Mouse (Mus musculus): ENCODE measurements around the gene a. TPM values are rescaled to one million over a fixed set of nuclear protein-coding genes. Genes with fewer than 3 reads are reported as not detected.
"Not testable (repeated sequence)": the region's sequence is repeated elsewhere in the genome, so short reads cannot be mapped to it uniquely, and the experiment has no call there.

a gene
- polyA plus RNA-seq, 1 experiment from 2014 or later = 21.4 TPM

DNA sequence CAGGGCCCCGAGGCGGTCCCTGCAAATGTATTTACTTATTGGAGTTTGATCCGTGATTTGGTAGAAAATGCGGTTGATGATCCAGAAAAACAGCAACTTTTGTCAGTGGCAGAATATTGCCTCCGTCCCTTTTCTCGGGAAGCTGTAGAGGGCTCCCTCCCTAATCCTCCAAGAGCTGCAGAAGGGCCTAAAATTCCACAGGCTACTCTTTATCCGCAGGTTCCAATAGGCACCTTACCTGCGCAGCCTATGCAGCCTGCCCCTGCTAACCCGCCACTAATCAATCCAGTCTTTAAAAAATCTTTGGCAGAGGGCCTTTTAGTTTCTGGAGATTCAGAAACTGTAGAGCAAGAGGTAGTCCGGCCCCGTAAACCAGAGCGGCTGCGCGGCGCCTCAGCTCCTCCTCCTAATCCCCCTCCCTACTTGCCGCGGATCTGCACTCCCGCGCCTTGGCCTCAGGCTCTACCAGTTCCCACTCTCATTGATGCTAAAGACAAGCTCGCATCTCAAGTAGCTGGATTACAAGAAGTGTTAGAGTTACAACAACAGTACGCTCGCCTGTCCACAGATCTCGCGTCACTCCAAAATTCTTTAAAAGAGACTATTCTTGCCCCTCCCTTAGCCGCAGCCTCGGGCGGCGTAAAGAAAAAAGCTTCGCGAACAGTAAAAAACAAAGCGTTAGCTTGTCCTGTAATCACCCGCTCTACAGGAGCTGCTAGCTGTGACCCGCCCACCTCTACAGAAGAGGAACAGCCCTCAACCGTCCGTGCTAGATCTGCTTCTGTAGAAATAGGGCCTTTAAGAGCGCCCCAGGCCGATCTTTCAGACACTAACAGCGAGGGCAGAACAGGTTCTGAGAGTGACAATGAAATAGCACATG is 227.8 kb downstream of the a start:
- Histone ChIP-seq H3K9me3 (no peaks in the 10 kb centered on the region), H3K27ac (peak overlapping the region; percentile 85), H3K4me1 (peaks cover 6% of the 10 kb centered on the region; the same call in 1 of the 2 replicates), H3K9ac (peak overlapping the region; percentile 26; the same call in 1 of the 2 replicates), H3K27me3 (no peaks in the 10 kb centered on the region; the same call in 1 of the 2 replicates), H3K4me2 (peak overlapping the region; percentile 82), H3K4me3 (peak overlapping the region; percentile 45), H3K36me3 (no peaks in the 10 kb centered on the region)
- under 1% methylated on average over 38 of the region's 38 CpGs for WGBS
- peak; percentile 84 for ATAC-seq (ENCODE audit: insufficient number of reproducible peaks, low FRiP score, low TSS enrichment, low read depth)

DNA sequence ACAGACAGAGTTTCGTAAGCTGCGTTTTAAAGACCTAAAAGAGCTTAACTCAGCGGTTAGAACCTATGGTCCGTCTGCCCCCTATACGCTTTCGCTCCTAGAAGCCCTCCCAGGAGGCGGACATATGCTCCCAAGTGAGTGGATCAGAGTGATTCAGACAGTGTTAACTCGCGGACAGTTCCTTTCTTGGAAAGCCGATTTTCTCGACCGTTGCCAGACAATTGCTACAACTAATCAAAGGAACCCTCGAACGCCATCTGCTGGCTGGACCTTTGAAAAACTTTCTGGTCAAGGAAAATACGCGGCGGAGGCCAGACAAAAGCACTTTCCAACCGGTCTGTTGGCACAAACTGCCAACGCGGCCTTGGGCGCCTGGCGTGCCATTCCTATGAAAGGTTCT is 228.5 kb downstream of the a start:
- Histone ChIP-seq H3K9ac (peak overlapping the region; percentile 26; the same call in 1 of the 2 replicates), H3K9me3 (no peaks in the 10 kb centered on the region), H3K4me1 (peaks cover 6% of the 10 kb centered on the region; the same call in 1 of the 2 replicates), H3K36me3 (no peaks in the 10 kb centered on the region), H3K4me3 (peak overlapping the region; percentile 45), H3K4me2 (peak overlapping the region; percentile 82), H3K27ac (peak overlapping the region; percentile 85), H3K27me3 (no peaks in the 10 kb centered on the region; the same call in 1 of the 2 replicates)
- under 1% methylated on average over 22 of the region's 22 CpGs for WGBS
- ATAC-seq (ENCODE audit: insufficient number of reproducible peaks, low FRiP score, low TSS enrichment, low read depth) = peak; percentile 65

DNA sequence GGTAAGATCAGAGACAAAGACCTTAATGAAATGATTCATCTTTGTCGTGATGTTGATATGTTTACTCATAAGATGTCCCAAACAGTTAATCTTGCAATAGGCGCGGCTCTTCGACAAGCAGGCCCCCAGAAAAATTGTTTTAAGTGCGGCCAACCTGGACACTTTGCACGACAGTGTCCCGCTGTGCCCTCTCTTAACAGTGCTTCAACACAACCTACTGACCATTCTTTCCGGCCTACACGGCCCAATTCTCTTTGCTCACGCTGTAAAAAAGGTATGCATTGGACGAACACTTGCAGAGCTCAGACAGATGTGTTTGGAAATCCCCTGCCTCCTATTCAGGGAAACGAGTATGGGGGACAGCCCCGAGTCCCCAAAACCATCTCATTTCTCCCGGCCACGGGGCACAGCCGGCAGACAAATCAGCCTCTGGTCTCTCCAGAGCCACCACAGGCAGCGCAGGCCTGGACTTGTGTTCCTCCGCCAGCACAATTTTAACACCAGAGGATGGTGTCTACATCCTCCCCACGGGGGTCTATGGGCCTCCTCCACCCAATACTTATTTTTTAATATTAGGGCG is 229.1 kb downstream of the a start:
- not testable (repeated sequence) for H3K4me2 ChIP-seq; H3K9me3 ChIP-seq; H3K27me3 ChIP-seq; H3K27ac ChIP-seq; H3K36me3 ChIP-seq; H3K4me1 ChIP-seq; ATAC-seq (ENCODE audit: insufficient number of reproducible peaks, low FRiP score, low TSS enrichment, low read depth); H3K4me3 ChIP-seq; H3K9ac ChIP-seq
- WGBS = 37% methylated on average over 20 of the region's 20 CpGs

GRCm38 (mm10) chr2:155030831-155031230 is 239.6 kb downstream of the a start:
- no peak overlapping the region for H3K9ac ChIP-seq
- H3K36me3 ChIP-seq = no peaks in the 10 kb centered on the region
- ATAC-seq (ENCODE audit: insufficient number of reproducible peaks, low FRiP score, low TSS enrichment, low read depth) = no peak
- no peak overlapping the region for H3K4me2 ChIP-seq
- H3K27me3 ChIP-seq = no peaks in the 10 kb centered on the region
- H3K4me1 ChIP-seq = no peaks in the 10 kb centered on the region
- 47% methylated on average over 7 of the region's 7 CpGs for WGBS
- H3K9me3 ChIP-seq = no peaks in the 10 kb centered on the region
- no peak overlapping the region for H3K4me3 ChIP-seq
- H3K27ac ChIP-seq = no peak overlapping the region

DNA sequence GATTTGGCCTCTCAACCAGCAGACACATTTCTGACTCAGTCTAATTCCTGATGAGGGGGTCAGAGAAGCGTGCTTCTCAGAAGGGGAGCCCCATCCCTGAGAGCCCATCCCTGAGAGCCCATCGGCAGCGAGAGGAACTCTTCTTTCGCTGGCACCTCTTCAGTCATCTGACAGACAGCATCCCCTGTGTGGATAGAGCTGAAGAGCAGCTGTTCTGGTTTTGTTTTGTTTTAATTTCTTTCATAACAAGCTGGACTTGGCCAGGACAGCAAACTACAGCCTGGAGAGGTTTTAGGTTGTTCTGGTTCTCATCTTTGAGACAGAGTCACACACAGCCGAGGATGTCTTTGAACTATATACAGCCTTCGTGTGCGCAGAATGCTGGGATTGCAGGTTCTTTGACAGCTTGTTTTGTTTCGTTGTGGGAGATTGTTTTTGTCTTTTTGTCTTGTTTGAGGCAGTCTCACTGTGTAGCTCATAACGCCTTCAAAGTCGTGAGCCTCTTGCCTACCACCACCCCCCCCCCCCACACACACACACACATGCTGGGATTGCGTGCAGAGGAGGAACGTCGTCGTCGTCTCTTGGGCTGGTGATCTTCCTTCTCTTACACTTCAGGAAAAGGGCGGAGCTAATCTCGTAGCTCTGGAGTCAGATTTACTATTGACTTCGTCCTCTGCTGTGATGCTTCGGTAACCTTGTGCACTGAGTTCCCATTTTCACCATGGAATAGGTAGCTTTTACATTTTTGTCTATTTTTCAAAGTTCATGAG is 241.9 kb downstream of the a start:
- Histone ChIP-seq H3K36me3 (no peaks in the 10 kb centered on the region), H3K9me3 (no peaks in the 10 kb centered on the region), H3K4me1 (no peaks in the 10 kb centered on the region), H3K9ac (no peak overlapping the region), H3K4me2 (no peak overlapping the region), H3K27ac (peak overlapping the region; percentile 38; the same call in 1 of the 2 replicates), H3K4me3 (no peak overlapping the region), H3K27me3 (no peaks in the 10 kb centered on the region)
- no peak for ATAC-seq (ENCODE audit: insufficient number of reproducible peaks, low FRiP score, low TSS enrichment, low read depth)
- WGBS = 32% methylated on average over 19 of the region's 19 CpGs

- no peaks in the 10 kb centered on the region for H3K36me3 ChIP-seq
- H3K27ac ChIP-seq = no peak overlapping the region
- H3K4me3 ChIP-seq = no peak overlapping the region
- WGBS = 77% methylated on average over 4 of the region's 4 CpGs
- H3K4me1 ChIP-seq = no peaks in the 10 kb centered on the region
- no peak for ATAC-seq (ENCODE audit: insufficient number of reproducible peaks, low FRiP score, low TSS enrichment, low read depth)
- no peaks in the 10 kb centered on the region for H3K27me3 ChIP-seq
- H3K4me2 ChIP-seq = no peak overlapping the region
- H3K9ac ChIP-seq = no peak overlapping the region
- no peaks in the 10 kb centered on the region for H3K9me3 ChIP-seq
Observed at GRCm38 (mm10) chr2:155039956-155040355, 248.8 kb downstream of the a start.

GRCm38 (mm10) chr2:155044542-155044941 is 253.3 kb downstream of the a start:
- Histone ChIP-seq H3K4me1 (peaks cover 9% of the 10 kb centered on the region; the same call in 1 of the 2 replicates), H3K27me3 (no peaks in the 10 kb centered on the region), H3K27ac (no peak overlapping the region), H3K9ac (no peak overlapping the region), H3K9me3 (no peaks in the 10 kb centered on the region), H3K36me3 (no peaks in the 10 kb centered on the region), H3K4me3 (no peak overlapping the region), H3K4me2 (no peak overlapping the region)
- no peak for ATAC-seq (ENCODE audit: insufficient number of reproducible peaks, low FRiP score, low TSS enrichment, low read depth)
- WGBS = 63% methylated on average over 3 of the region's 3 CpGs

- Histone ChIP-seq H3K27ac (no peak overlapping the region), H3K4me3 (no peak overlapping the region), H3K9me3 (no peaks in the 10 kb centered on the region), H3K27me3 (no peaks in the 10 kb centered on the region), H3K9ac (no peak overlapping the region), H3K36me3 (no peaks in the 10 kb centered on the region), H3K4me1 (peaks cover 11% of the 10 kb centered on the region), H3K4me2 (no peak overlapping the region)
- 83% methylated on average over 3 of the region's 3 CpGs for WGBS
- no peak for ATAC-seq (ENCODE audit: insufficient number of reproducible peaks, low FRiP score, low TSS enrichment, low read depth)
Observed at GRCm38 (mm10) chr2:155045075-155045474, 253.9 kb downstream of the a start.

GRCm38 (mm10) chr2:155046803-155047202 is 255.6 kb downstream of the a start:
- peaks cover 22% of the 10 kb centered on the region for H3K4me1 ChIP-seq
- H3K4me2 ChIP-seq = no peak overlapping the region
- 85% methylated on average over 2 of the region's 2 CpGs for WGBS
- ATAC-seq (ENCODE audit: insufficient number of reproducible peaks, low FRiP score, low TSS enrichment, low read depth) = no peak
- H3K36me3 ChIP-seq = no peaks in the 10 kb centered on the region
- no peak overlapping the region for H3K4me3 ChIP-seq
- no peak overlapping the region for H3K9ac ChIP-seq
- no peaks in the 10 kb centered on the region for H3K9me3 ChIP-seq
- H3K27ac ChIP-seq = no peak overlapping the region
- H3K27me3 ChIP-seq = no peaks in the 10 kb centered on the region

- WGBS = 29% methylated on average over 7 of the region's 7 CpGs
- Histone ChIP-seq H3K9ac (0 out of 2 replicates have a peak overlapping the region, but pooled peaks have one; percentile 7), H3K27ac (peak overlapping the region; percentile 66), H3K27me3 (no peaks in the 10 kb centered on the region), H3K4me2 (peak overlapping the region; percentile 17; the same call in 1 of the 2 replicates), H3K36me3 (no peaks in the 10 kb centered on the region), H3K9me3 (no peaks in the 10 kb centered on the region), H3K4me1 (peaks cover 24% of the 10 kb centered on the region), H3K4me3 (peak overlapping the region; percentile 23)
- no peak for ATAC-seq (ENCODE audit: insufficient number of reproducible peaks, low FRiP score, low TSS enrichment, low read depth)
Observed at GRCm38 (mm10) chr2:155047452-155048178, 256.4 kb downstream of the a start.

GRCm38 (mm10) chr2:155050108-155050503 is 258.9 kb downstream of the a start:
- peak overlapping the region; percentile 62 for H3K4me3 ChIP-seq
- peak overlapping the region; percentile 83 for H3K27ac ChIP-seq
- no peaks in the 10 kb centered on the region for H3K27me3 ChIP-seq
- H3K4me2 ChIP-seq = peak overlapping the region; percentile 91
- peak overlapping the region; percentile 49; the same call in 1 of the 2 replicates for H3K9ac ChIP-seq
- H3K36me3 ChIP-seq = no peaks in the 10 kb centered on the region
- 21% methylated on average over 5 of the region's 5 CpGs for WGBS
- ATAC-seq (ENCODE audit: insufficient number of reproducible peaks, low FRiP score, low TSS enrichment, low read depth) = no peak
- H3K9me3 ChIP-seq = no peaks in the 10 kb centered on the region
- peaks cover 24% of the 10 kb centered on the region for H3K4me1 ChIP-seq

Measured in limb, embryonic 15.5 days (tissue).